Mouse (Mus musculus) hindbrain, embryonic 11.5 days (tissue): ENCODE data around the gene Pip4k2c. TPM values are rescaled to one million over a fixed set of nuclear protein-coding genes. Genes with fewer than 3 reads are reported as not detected.

Experiments
- ATAC-seq: fragments of 200-750 bp; cut with Nextera tagmentation; 2 replicates; pipeline ENCODE4 v1.8.0; 2017; ENCODE audit warnings: mild to moderate bottlenecking, moderate TSS enrichment, moderate library complexity; ENCODE audit not compliant: low FRiP score
- DNase-seq: peaks from one replicate; pipeline ENCODE4 v3.0.0-alpha.2; 2015; ENCODE audit warnings: low spot score
- H3K27ac ChIP-seq: fragments of 300-500 bp; sonication (generic); 2 replicates; pipeline ENCODE4 v1.5.1; 2014; ENCODE audit warnings: mild to moderate bottlenecking, low read depth, low read length
- H3K27me3 ChIP-seq: fragments of 300-500 bp; sonication (generic); 2 replicates; pipeline ENCODE4 v1.6.1; 2014; ENCODE audit warnings: mild to moderate bottlenecking, low read length, moderate library complexity, mixed read lengths; ENCODE audit not compliant: control insufficient read depth, insufficient read depth
- H3K36me3 ChIP-seq: fragments of 300-500 bp; sonication (generic); 2 replicates; pipeline ENCODE4 v1.6.1; 2014; ENCODE audit warnings: mild to moderate bottlenecking, low read length, moderate library complexity, mixed read lengths; ENCODE audit not compliant: control insufficient read depth, insufficient read depth
- H3K4me1 ChIP-seq: fragments of 300-500 bp; sonication (generic); replicated peaks from 2 replicates; pipeline ENCODE4 v1.6.1; 2014; ENCODE audit warnings: low read length, mixed read lengths; ENCODE audit not compliant: control insufficient read depth, insufficient read depth
- H3K4me2 ChIP-seq: fragments of 300-500 bp; sonication (generic); replicated peaks from 2 replicates; pipeline ENCODE4 v1.6.1; 2014; ENCODE audit warnings: mild to moderate bottlenecking, low read depth, low read length
- H3K4me3 ChIP-seq: fragments of 300-500 bp; sonication (generic); 2 replicates; pipeline ENCODE4 v1.5.1; 2014; ENCODE audit warnings: low read depth, low read length
- H3K9ac ChIP-seq: fragments of 300-500 bp; sonication (generic); 2 replicates; pipeline ENCODE4 v1.6.1; 2014; ENCODE audit warnings: low read depth, low read length
- H3K9me3 ChIP-seq: fragments of 300-500 bp; sonication (generic); 2 replicates; pipeline ENCODE4 v1.6.1; 2016; ENCODE audit warnings: low read length; ENCODE audit not compliant: control insufficient read depth
- WGBS: fragments of 180-500 bp; shearing (Covaris S2); extraction: QIAGEN DNeasy Blood & Tissue Kit; methylation state at CpG from one replicate; pipeline ENCODE4 v1.1.7; 2014; 5-methylcytosine and 5-hydroxymethylcytosine counted together
- polyA plus RNA-seq: library from polyadenylated mRNA; unstranded; fragments of >200 nt; fragmentation: Nextera tagmentation; extraction: Ambion mirVana; gene quantifications from 2 replicates; pipeline ENCODE4 v1.2.1, GENCODE M21; 2014

Pip4k2c gene
- polyA plus RNA-seq, 1 experiment from 2014 or later: 12.9 TPM

DNA sequence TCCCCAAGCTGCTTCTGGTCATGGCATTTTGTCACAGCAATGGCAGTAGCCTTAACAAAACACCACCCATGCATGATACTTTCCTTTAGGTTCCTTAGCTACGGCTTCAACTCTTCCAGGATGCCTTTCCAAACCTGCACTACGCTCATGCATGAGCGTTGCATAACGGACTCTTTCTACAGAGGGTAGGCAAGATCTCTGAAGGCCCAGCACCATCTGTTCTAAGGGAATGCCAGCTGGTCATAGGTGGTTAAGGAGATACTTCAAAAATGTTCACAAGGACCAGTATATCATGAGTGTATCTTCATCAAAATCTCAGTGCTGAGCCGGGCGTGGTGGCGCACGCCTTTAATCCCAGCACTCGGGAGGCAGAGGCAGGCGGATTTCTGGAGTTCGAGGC lies 5.1 kb upstream of the Pip4k2c start:
- Histone ChIP-seq H3K36me3 (no peaks in the 10 kb centered on the region), H3K27me3 (no peaks in the 10 kb centered on the region), H3K9ac (no peak overlapping the region), H3K4me3 (no peak overlapping the region), H3K9me3 (no peaks in the 10 kb centered on the region), H3K27ac (no peak overlapping the region), H3K4me2 (no peak overlapping the region), H3K4me1 (no peaks in the 10 kb centered on the region)
- ATAC-seq (no peak), DNase-seq (no peak)
- WGBS: 96% methylated on average over 11 of the region's 11 CpGs

DNA sequence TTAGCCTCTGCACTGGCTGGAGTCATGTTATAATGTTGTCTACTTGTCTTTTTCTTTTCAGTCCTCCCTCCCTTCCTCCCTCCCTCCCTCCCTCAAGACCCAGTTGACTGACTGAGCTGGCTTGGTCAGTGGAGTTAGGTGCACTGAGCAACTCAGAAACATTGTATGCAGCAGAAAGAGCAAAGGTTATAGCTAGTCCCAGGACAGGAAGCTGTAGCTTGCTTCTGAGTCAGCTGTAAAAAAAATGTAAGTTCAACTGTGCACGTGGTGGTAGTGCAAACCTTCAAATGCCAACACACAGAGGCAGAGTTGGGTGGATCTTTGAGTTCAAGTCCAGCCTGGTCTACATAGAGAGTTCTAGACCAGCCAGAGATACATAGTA lies 3.0 kb upstream of the Pip4k2c start:
- Histone ChIP-seq H3K9ac (no peak overlapping the region), H3K36me3 (no peaks in the 10 kb centered on the region), H3K4me3 (no peak overlapping the region), H3K9me3 (no peaks in the 10 kb centered on the region), H3K4me2 (no peak overlapping the region), H3K4me1 (0 out of 2 replicates have a peak, but pooled peaks cover 3% of the 10 kb centered on the region), H3K27me3 (no peaks in the 10 kb centered on the region), H3K27ac (no peak overlapping the region)
- DNase-seq (no peak), ATAC-seq (no peak)
- 69% methylated on average over 1 of the region's 1 CpGs for WGBS

- H3K4me2 ChIP-seq: no peak overlapping the region
- DNase-seq (no peak), ATAC-seq (no peak)
- H3K27ac ChIP-seq: no peak overlapping the region
- no peak overlapping the region for H3K9ac ChIP-seq
- H3K36me3 ChIP-seq: no peaks in the 10 kb centered on the region
- H3K9me3 ChIP-seq: no peaks in the 10 kb centered on the region
- H3K4me3 ChIP-seq: no peak overlapping the region
- 0 out of 2 replicates have a peak, but pooled peaks cover 3% of the 10 kb centered on the region for H3K4me1 ChIP-seq
- no peaks in the 10 kb centered on the region for H3K27me3 ChIP-seq
- 86% methylated on average over 13 of the region's 13 CpGs for WGBS
Observed at GRCm38 (mm10) chr10:127213704-127214421, 2.5 kb upstream of the Pip4k2c start.

- 91% methylated on average over 8 of the region's 8 CpGs for WGBS
Observed at GRCm38 (mm10) chr10:127213272-127213671, 1.9 kb upstream of the Pip4k2c start.

DNA sequence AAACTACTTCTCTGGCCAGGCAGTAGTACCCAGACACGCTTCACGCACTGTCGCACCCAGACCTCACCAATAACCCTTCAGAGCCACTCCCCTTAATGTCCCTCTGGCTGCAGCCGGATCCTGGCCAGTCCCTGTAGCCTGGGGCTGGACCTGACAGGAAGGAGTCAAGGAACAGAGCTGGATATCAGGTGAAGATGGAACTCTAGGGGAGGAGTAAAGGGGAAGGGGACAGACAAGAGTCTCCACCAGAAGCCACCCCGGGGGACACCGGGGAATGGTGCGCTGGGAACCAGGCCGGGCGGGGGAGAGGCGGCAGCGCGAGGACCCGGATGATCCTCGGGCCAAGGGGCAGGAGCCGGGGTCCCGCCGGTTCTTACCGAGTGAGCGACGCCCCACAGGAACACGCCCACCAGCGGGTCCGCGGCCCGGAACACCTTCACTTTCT lies 402 bp downstream of the Pip4k2c start:
- no peaks in the 10 kb centered on the region for H3K9me3 ChIP-seq
- WGBS: under 1% methylated on average over 20 of the region's 25 CpGs
- no peaks in the 10 kb centered on the region for H3K36me3 ChIP-seq
- peak overlapping the region; percentile 72 for H3K9ac ChIP-seq
- no peaks in the 10 kb centered on the region for H3K27me3 ChIP-seq
- peak overlapping the region; percentile 30; the same call in 1 of the 2 replicates for H3K27ac ChIP-seq
- H3K4me2 ChIP-seq: peak overlapping the region; percentile 92
- peak; percentile 66 for DNase-seq
- peak overlapping the region; percentile 87 for H3K4me3 ChIP-seq
- H3K4me1 ChIP-seq: 0 out of 2 replicates have a peak, but pooled peaks cover 3% of the 10 kb centered on the region
- peak; percentile 75 for ATAC-seq

More at GRCm38 (mm10) chr10:127213272-127213671, 1.9 kb upstream of the Pip4k2c start:
- Histone ChIP-seq H3K4me3 (no peak overlapping the region), H3K4me1 (0 out of 2 replicates have a peak, but pooled peaks cover 3% of the 10 kb centered on the region), H3K4me2 (no peak overlapping the region), H3K27me3 (no peaks in the 10 kb centered on the region), H3K9me3 (no peaks in the 10 kb centered on the region), H3K36me3 (no peaks in the 10 kb centered on the region), H3K27ac (no peak overlapping the region), H3K9ac (no peak overlapping the region)
- DNase-seq (no peak), ATAC-seq (no peak)

DNA sequence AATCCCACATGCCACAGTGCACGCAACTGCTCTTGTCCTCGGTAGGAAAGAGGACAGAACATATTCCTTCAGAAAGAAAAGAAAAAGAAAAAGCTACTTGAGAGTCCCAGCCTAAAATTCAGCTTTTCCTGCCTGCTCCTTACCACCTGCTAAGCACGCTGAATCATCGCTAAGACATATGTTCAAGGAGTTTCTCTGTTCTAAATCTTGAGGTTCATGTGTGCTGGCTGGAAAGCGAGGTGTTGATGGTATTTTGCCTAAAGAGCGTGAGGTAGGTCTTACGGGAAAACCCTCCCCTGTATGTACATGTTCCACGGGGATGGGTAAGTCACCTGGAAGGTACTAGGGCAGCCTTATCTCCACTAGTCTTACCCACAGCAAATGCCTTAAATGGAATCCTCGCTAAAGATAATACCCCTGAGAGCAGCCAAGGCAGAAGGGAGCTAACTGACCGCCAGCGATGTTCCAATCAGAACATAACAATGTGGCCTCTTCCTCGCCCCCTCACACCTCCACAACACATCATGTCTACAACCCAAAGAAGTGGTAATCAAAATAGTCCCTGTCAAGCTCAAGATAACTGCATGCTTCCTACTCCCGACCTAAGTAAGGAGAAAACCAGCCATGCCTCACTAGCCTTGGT lies 1.3 kb downstream of the Pip4k2c start:
- no peaks in the 10 kb centered on the region for H3K27me3 ChIP-seq
- H3K9me3 ChIP-seq: no peaks in the 10 kb centered on the region
- H3K4me2 ChIP-seq: no peak overlapping the region
- WGBS: 89% methylated on average over 13 of the region's 13 CpGs
- no peak overlapping the region for H3K9ac ChIP-seq
- H3K36me3 ChIP-seq: 0 out of 2 replicates have a peak, but pooled peaks cover 4% of the 10 kb centered on the region
- DNase-seq (no peak), ATAC-seq (no peak)
- 0 out of 2 replicates have a peak, but pooled peaks cover 3% of the 10 kb centered on the region for H3K4me1 ChIP-seq
- no peak overlapping the region for H3K4me3 ChIP-seq
- H3K27ac ChIP-seq: no peak overlapping the region

DNA sequence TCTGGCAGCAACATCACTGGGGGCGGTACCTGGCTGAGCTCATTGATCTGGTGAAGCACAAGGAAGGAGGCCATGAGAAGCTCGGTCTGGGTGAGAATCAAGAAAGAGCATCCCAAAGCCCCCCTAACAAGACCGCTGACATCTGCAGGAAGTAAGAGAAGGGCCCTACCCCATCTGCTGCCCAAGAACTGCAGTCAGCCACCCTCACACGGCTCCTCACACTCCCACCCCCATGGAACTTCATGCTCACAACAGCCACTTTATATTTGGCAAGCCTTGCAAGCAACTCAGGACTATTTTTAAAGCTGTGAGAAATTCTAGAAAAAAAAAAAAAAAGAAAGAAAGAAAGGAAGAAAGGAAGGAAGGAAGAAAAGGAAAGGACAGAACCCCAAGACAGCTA lies 2.5 kb downstream of the Pip4k2c start:
- H3K4me2 ChIP-seq: no peak overlapping the region
- no peak overlapping the region for H3K27ac ChIP-seq
- 0 out of 2 replicates have a peak, but pooled peaks cover 4% of the 10 kb centered on the region for H3K36me3 ChIP-seq
- 0 out of 2 replicates have a peak, but pooled peaks cover 3% of the 10 kb centered on the region for H3K4me1 ChIP-seq
- H3K4me3 ChIP-seq: no peak overlapping the region
- H3K27me3 ChIP-seq: no peaks in the 10 kb centered on the region
- ATAC-seq (no peak), DNase-seq (no peak)
- WGBS: 89% methylated on average over 4 of the region's 4 CpGs
- H3K9me3 ChIP-seq: no peaks in the 10 kb centered on the region
- no peak overlapping the region for H3K9ac ChIP-seq

DNA sequence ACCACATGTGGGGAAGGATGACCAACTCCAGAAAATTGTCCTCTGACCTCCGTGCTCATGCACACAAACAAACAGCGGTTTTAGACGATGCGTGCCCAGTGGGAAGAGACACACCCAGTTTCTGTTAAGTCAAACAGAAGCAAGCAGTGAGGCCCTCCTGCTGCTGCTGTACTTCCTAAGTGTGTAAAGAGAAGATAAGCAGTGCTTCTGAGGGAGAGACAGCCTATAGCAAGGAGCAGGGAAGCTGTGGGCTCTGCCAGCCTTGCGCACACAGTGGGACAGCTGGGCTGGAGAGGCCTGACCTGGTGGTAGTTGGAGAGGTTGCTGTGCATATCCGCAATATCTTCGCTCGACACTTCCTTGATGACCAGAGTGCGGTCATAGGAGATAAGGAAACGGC lies 6.0 kb downstream of the Pip4k2c start:
- 89% methylated on average over 10 of the region's 10 CpGs for WGBS
- H3K36me3 ChIP-seq: 0 out of 2 replicates have a peak, but pooled peaks cover 4% of the 10 kb centered on the region

More for the DNA sequence above, 6.0 kb downstream of the Pip4k2c start:
- Histone ChIP-seq H3K27ac (no peak overlapping the region), H3K4me2 (no peak overlapping the region), H3K27me3 (no peaks in the 10 kb centered on the region), H3K4me3 (no peak overlapping the region), H3K9ac (no peak overlapping the region), H3K9me3 (no peaks in the 10 kb centered on the region), H3K4me1 (no peaks in the 10 kb centered on the region)
- no peak for DNase-seq
- no peak for ATAC-seq
